Mouse (Mus musculus) forebrain, embryonic 15.5 days (tissue): ENCODE data around the gene Zfp14. TPM values are rescaled to one million over a fixed set of nuclear protein-coding genes. Genes with fewer than 3 reads are reported as not detected.

ENCODE experiments used
- ATAC-seq: fragments of 200-750 bp; cut with Nextera tagmentation; replicated peaks from 2 replicates; pipeline ENCODE4 v1.8.0; 2017; ENCODE audit warnings: mild to moderate bottlenecking, moderate TSS enrichment, moderate library complexity
- H3K27ac ChIP-seq: fragments of 300-500 bp; sonication (generic); replicated peaks from 2 replicates; pipeline ENCODE4 v1.5.1; 2015; ENCODE audit warnings: mild to moderate bottlenecking, inconsistent platforms
- H3K27me3 ChIP-seq: fragments of 300-500 bp; sonication (generic); 2 replicates; pipeline ENCODE4 v1.6.1; 2015; ENCODE audit warnings: inconsistent platforms
- H3K36me3 ChIP-seq: fragments of 300-500 bp; sonication (generic); 2 replicates; pipeline ENCODE4 v1.6.1; 2015; ENCODE audit warnings: mild to moderate bottlenecking, inconsistent platforms
- H3K4me1 ChIP-seq: fragments of 300-500 bp; sonication (generic); 2 replicates; pipeline ENCODE4 v1.6.1; 2015; ENCODE audit warnings: inconsistent platforms
- H3K4me2 ChIP-seq: fragments of 300-500 bp; sonication (generic); replicated peaks from 2 replicates; pipeline ENCODE4 v1.6.1; 2015; ENCODE audit warnings: mild to moderate bottlenecking, inconsistent platforms
- H3K4me3 ChIP-seq: fragments of 300-500 bp; sonication (generic); 2 replicates; pipeline ENCODE4 v1.5.1; 2015; ENCODE audit warnings: mild to moderate bottlenecking, inconsistent platforms
- H3K9ac ChIP-seq: fragments of 300-500 bp; sonication (generic); replicated peaks from 2 replicates; pipeline ENCODE4 v1.6.1; 2015; ENCODE audit warnings: mild to moderate bottlenecking, inconsistent platforms
- H3K9me3 ChIP-seq: fragments of 300-500 bp; sonication (generic); 2 replicates; pipeline ENCODE4 v1.6.1; 2016; ENCODE audit warnings: inconsistent platforms
- WGBS: fragments of 180-500 bp; shearing (Covaris S2); methylation state at CpG from one replicate; pipeline ENCODE4 v1.1.7; 2015; ENCODE audit warnings: mixed read lengths; 5-methylcytosine and 5-hydroxymethylcytosine counted together
- polyA plus RNA-seq: library from polyadenylated mRNA; unstranded; fragments of >200 nt; fragmentation: Nextera tagmentation; extraction: Ambion mirVana; gene quantifications from 2 replicates; pipeline ENCODE4 v1.2.1, GENCODE M21; 2015

Zfp14 gene
- polyA plus RNA-seq, 1 experiment from 2014 or later: 14.3 TPM

- H3K36me3 ChIP-seq: peaks cover 29% of the 10 kb centered on the region; the same call in 1 of the 2 replicates
- peak within 1 kb of the TSS; percentile 97 for H3K4me2 ChIP-seq
- H3K27me3 ChIP-seq: no peaks in the 10 kb centered on the region
- under 1% methylated on average over 50 of the region's 50 CpGs for WGBS
- H3K9me3 ChIP-seq: no peaks in the 10 kb centered on the region
- H3K4me1 ChIP-seq: peaks cover 20% of the 10 kb centered on the region
- H3K27ac ChIP-seq: peak within 1 kb of the TSS; percentile 89
- peak within 1 kb of the TSS; percentile 97 for H3K4me3 ChIP-seq
- H3K9ac ChIP-seq: peak within 1 kb of the TSS; percentile 93
- ATAC-seq: peak; percentile 93
Measured at GRCm38 (mm10) chr7:30072146-30073028, 21.2 kb upstream of the Zfp14 start, which contains the start of gene Zfp82. Zfp82 (minus strand) TSS chr7:30072900.

- Histone ChIP-seq H3K27me3 (no peaks in the 10 kb centered on the region), H3K9me3 (no peaks in the 10 kb centered on the region), H3K9ac (no peak overlapping the region), H3K4me1 (no peaks in the 10 kb centered on the region), H3K36me3 (peaks cover 65% of the 10 kb centered on the region), H3K4me2 (no peak overlapping the region), H3K4me3 (no peak overlapping the region), H3K27ac (no peak overlapping the region)
- WGBS: 83% methylated on average over 5 of the region's 5 CpGs
- no peak for ATAC-seq
Measured at GRCm38 (mm10) chr7:30064622-30065021, 13.4 kb upstream of the Zfp14 start.

- no peak overlapping the region for H3K4me3 ChIP-seq
- H3K4me1 ChIP-seq: no peaks in the 10 kb centered on the region
- no peak overlapping the region for H3K27ac ChIP-seq
- no peak overlapping the region for H3K9ac ChIP-seq
- no peak for ATAC-seq
- no peak overlapping the region for H3K4me2 ChIP-seq
- WGBS: 92% methylated on average over 5 of the region's 5 CpGs
- peaks cover 63% of the 10 kb centered on the region for H3K36me3 ChIP-seq
- no peaks in the 10 kb centered on the region for H3K27me3 ChIP-seq
- no peaks in the 10 kb centered on the region for H3K9me3 ChIP-seq
Measured at GRCm38 (mm10) chr7:30062478-30062877, 11.3 kb upstream of the Zfp14 start.

- Histone ChIP-seq H3K4me1 (no peaks in the 10 kb centered on the region), H3K9me3 (no peaks in the 10 kb centered on the region), H3K4me2 (no peak overlapping the region), H3K9ac (no peak overlapping the region), H3K27me3 (no peaks in the 10 kb centered on the region), H3K4me3 (no peak overlapping the region), H3K36me3 (peaks cover 68% of the 10 kb centered on the region), H3K27ac (no peak overlapping the region)
- 86% methylated on average over 6 of the region's 6 CpGs for WGBS
- no peak for ATAC-seq
Measured at GRCm38 (mm10) chr7:30060341-30060740, 9.2 kb upstream of the Zfp14 start.

GRCm38 (mm10) chr7:30053591-30053990 is 2.4 kb upstream of the Zfp14 start:
- WGBS: 13% methylated on average over 3 of the region's 3 CpGs
- ATAC-seq: no peak

GRCm38 (mm10) chr7:30048126-30048525 is 3.1 kb downstream of the Zfp14 start:
- Histone ChIP-seq H3K4me2 (no peak overlapping the region), H3K4me3 (no peak overlapping the region), H3K9me3 (no peaks in the 10 kb centered on the region), H3K36me3 (no peaks in the 10 kb centered on the region), H3K9ac (no peak overlapping the region), H3K27me3 (no peaks in the 10 kb centered on the region), H3K27ac (peak overlapping the region; percentile 40), H3K4me1 (peaks cover 17% of the 10 kb centered on the region)
- no peak for ATAC-seq
- 71% methylated on average over 4 of the region's 4 CpGs for WGBS

More at GRCm38 (mm10) chr7:30053591-30053990, 2.4 kb upstream of the Zfp14 start:
- no peaks in the 10 kb centered on the region for H3K9me3 ChIP-seq
- no peaks in the 10 kb centered on the region for H3K27me3 ChIP-seq
- H3K9ac ChIP-seq: no peak overlapping the region
- no peak overlapping the region for H3K4me3 ChIP-seq
- no peak overlapping the region for H3K4me2 ChIP-seq
- peaks cover 12% of the 10 kb centered on the region for H3K4me1 ChIP-seq
- peaks cover 28% of the 10 kb centered on the region for H3K36me3 ChIP-seq
- no peak overlapping the region for H3K27ac ChIP-seq

- no peak overlapping the region for H3K9ac ChIP-seq
- H3K4me1 ChIP-seq: 0 out of 2 replicates have a peak, but pooled peaks cover 5% of the 10 kb centered on the region
- no peak overlapping the region for H3K4me3 ChIP-seq
- 65% methylated on average over 9 of the region's 9 CpGs for WGBS
- no peaks in the 10 kb centered on the region for H3K9me3 ChIP-seq
- no peaks in the 10 kb centered on the region for H3K27me3 ChIP-seq
- no peak overlapping the region for H3K27ac ChIP-seq
- H3K36me3 ChIP-seq: peaks cover 6% of the 10 kb centered on the region; the same call in 1 of the 2 replicates
- no peak overlapping the region for H3K4me2 ChIP-seq
- ATAC-seq: no peak
Measured at GRCm38 (mm10) chr7:30044354-30044753, 6.8 kb downstream of the Zfp14 start.

GRCm38 (mm10) chr7:30034331-30034730 is 16.8 kb downstream of the Zfp14 start:
- Histone ChIP-seq H3K36me3 (peaks cover 29% of the 10 kb centered on the region), H3K4me1 (no peaks in the 10 kb centered on the region), H3K4me2 (no peak overlapping the region), H3K4me3 (no peak overlapping the region), H3K9ac (no peak overlapping the region), H3K27me3 (no peaks in the 10 kb centered on the region), H3K27ac (no peak overlapping the region), H3K9me3 (no peaks in the 10 kb centered on the region)
- ATAC-seq: no peak
- WGBS: 95% methylated on average over 12 of the region's 12 CpGs

GRCm38 (mm10) chr7:30031379-30031778 is 19.8 kb downstream of the Zfp14 start:
- no peaks in the 10 kb centered on the region for H3K27me3 ChIP-seq
- no peaks in the 10 kb centered on the region for H3K4me1 ChIP-seq
- ATAC-seq: no peak
- H3K4me2 ChIP-seq: no peak overlapping the region
- H3K27ac ChIP-seq: no peak overlapping the region
- no peak overlapping the region for H3K9ac ChIP-seq
- H3K9me3 ChIP-seq: no peaks in the 10 kb centered on the region
- H3K36me3 ChIP-seq: peaks cover 5% of the 10 kb centered on the region
- H3K4me3 ChIP-seq: no peak overlapping the region
- 59% methylated on average over 3 of the region's 3 CpGs for WGBS

- H3K9me3 ChIP-seq: no peaks in the 10 kb centered on the region
- H3K27me3 ChIP-seq: no peaks in the 10 kb centered on the region
- no peak overlapping the region for H3K4me3 ChIP-seq
- peaks cover 8% of the 10 kb centered on the region; the same call in 1 of the 2 replicates for H3K36me3 ChIP-seq
- no peak overlapping the region for H3K4me2 ChIP-seq
- H3K27ac ChIP-seq: no peak overlapping the region
- no peaks in the 10 kb centered on the region for H3K4me1 ChIP-seq
- WGBS: 49% methylated on average over 6 of the region's 6 CpGs
- ATAC-seq: no peak
- no peak overlapping the region for H3K9ac ChIP-seq
Measured at GRCm38 (mm10) chr7:30030677-30031076, 20.5 kb downstream of the Zfp14 start.

- Histone ChIP-seq H3K9ac (no peak overlapping the region), H3K9me3 (no peaks in the 10 kb centered on the region), H3K4me2 (no peak overlapping the region), H3K4me1 (no peaks in the 10 kb centered on the region), H3K27me3 (no peaks in the 10 kb centered on the region), H3K4me3 (no peak overlapping the region), H3K27ac (no peak overlapping the region), H3K36me3 (peaks cover 19% of the 10 kb centered on the region)
- ATAC-seq: no peak
- WGBS: 91% methylated on average over 3 of the region's 3 CpGs
Measured at GRCm38 (mm10) chr7:30028572-30028971, 22.6 kb downstream of the Zfp14 start.

- Histone ChIP-seq H3K9me3 (no peaks in the 10 kb centered on the region), H3K4me1 (no peaks in the 10 kb centered on the region), H3K27ac (no peak overlapping the region), H3K4me2 (no peak overlapping the region), H3K36me3 (peaks cover 32% of the 10 kb centered on the region), H3K27me3 (no peaks in the 10 kb centered on the region), H3K4me3 (no peak overlapping the region), H3K9ac (no peak overlapping the region)
- WGBS: 72% methylated on average over 4 of the region's 4 CpGs
- no peak for ATAC-seq
Measured at GRCm38 (mm10) chr7:30027331-30027730, 23.8 kb downstream of the Zfp14 start.
